Mouse (Mus musculus) left cerebral cortex, adult 9 months (tissue): ENCODE data around the gene Slc26a1.
A peak's percentile ranks its signal among the peaks of the same experiment; 100 is the strongest.
"Not testable (repeated sequence)": the region's sequence is repeated elsewhere in the genome, so short reads cannot be mapped to it uniquely, and the experiment has no call there.

Source experiments
- DNase-seq, 2 experiments: peaks; one replicate each; pipeline ENCODE4 v3.0.0; 2022; ENCODE audit warnings: low spot score in 2 of 2

The Slc26a1 gene

GRCm38 (mm10) chr5:108655891-108656650 is 19.3 kb downstream of the Slc26a1 start:
- DNase-seq, result no peak

GRCm38 (mm10) chr5:108655381-108655780 is 20.0 kb downstream of the Slc26a1 start:
- DNase-seq, result no peak

GRCm38 (mm10) chr5:108654444-108654990 is 20.9 kb downstream of the Slc26a1 start:
- DNase-seq, result no peak

GRCm38 (mm10) chr5:108653341-108653740 is 22.0 kb downstream of the Slc26a1 start:
- DNase-seq, result no peak

- peak in 1 of 2 experiments; percentile 62 for DNase-seq
Observed at GRCm38 (mm10) chr5:108651823-108652222, 23.5 kb downstream of the Slc26a1 start.

- DNase-seq, result no peak
Observed at GRCm38 (mm10) chr5:108651136-108651720, 24.1 kb downstream of the Slc26a1 start.

GRCm38 (mm10) chr5:108650341-108650740 is 25.0 kb downstream of the Slc26a1 start:
- no peak for DNase-seq

GRCm38 (mm10) chr5:108648937-108649576 is 26.3 kb downstream of the Slc26a1 start:
- DNase-seq, result no peak

GRCm38 (mm10) chr5:108647820-108648465 is 27.4 kb downstream of the Slc26a1 start:
- DNase-seq, result no peak

GRCm38 (mm10) chr5:108647311-108647710 is 28.1 kb downstream of the Slc26a1 start:
- DNase-seq, result no peak

GRCm38 (mm10) chr5:108646343-108646660 is 29.1 kb downstream of the Slc26a1 start:
- DNase-seq, result no peak

- DNase-seq, result no peak
Observed at GRCm38 (mm10) chr5:108645651-108646342, 29.6 kb downstream of the Slc26a1 start.

GRCm38 (mm10) chr5:108643674-108644073 is 31.7 kb downstream of the Slc26a1 start:
- no peak for DNase-seq

GRCm38 (mm10) chr5:108636172-108636571 is 39.2 kb downstream of the Slc26a1 start:
- DNase-seq, result no peak

- not testable (repeated sequence) for DNase-seq
Observed at GRCm38 (mm10) chr5:108634088-108634487, 41.3 kb downstream of the Slc26a1 start.

GRCm38 (mm10) chr5:108633676-108634075 is 41.7 kb downstream of the Slc26a1 start:
- DNase-seq, result no peak

GRCm38 (mm10) chr5:108629634-108630483 is 45.5 kb downstream of the Slc26a1 start, which contains the start of the genes Gak and Tmem175:
Gene Gak (minus strand): TSS chr5:108629755.
Gene Tmem175 (plus strand): TSS chr5:108629770.
- DNase-seq, result peak; percentile 81 to 89

- DNase-seq, result no peak
Observed at GRCm38 (mm10) chr5:108628891-108629633, 46.3 kb downstream of the Slc26a1 start.

- DNase-seq, result no peak
Observed at GRCm38 (mm10) chr5:108626050-108626660, 49.2 kb downstream of the Slc26a1 start.
